Mouse (Mus musculus) small intestine, adult 2 months (tissue): Measurements from ENCODE around the gene Olfr1391. TPM values are rescaled to one million over a fixed set of nuclear protein-coding genes. Genes with fewer than 3 reads are reported as not detected.
"Not testable (repeated sequence)": the region's sequence is repeated elsewhere in the genome, so short reads cannot be mapped to it uniquely, and the experiment has no call there.

Source experiments
- H3K27ac ChIP-seq: fragments of 200-500 bp; 2 replicates; pipeline ENCODE4 v1.5.1; 2012; ENCODE audit warnings: low read depth, low read length, control low read depth, inconsistent platforms; ENCODE audit not compliant: insufficient read depth
- H3K27me3 ChIP-seq: fragments of 200-500 bp; 2 replicates; pipeline ENCODE4 v1.6.1; 2012; ENCODE audit warnings: mild to moderate bottlenecking, moderate library complexity, low read length, inconsistent platforms; ENCODE audit not compliant: control insufficient read depth, insufficient read depth
- H3K36me3 ChIP-seq: fragments of 200-500 bp; 2 replicates; pipeline ENCODE4 v1.6.1; 2012; ENCODE audit warnings: mild to moderate bottlenecking, low read length, control low read depth, inconsistent platforms; ENCODE audit not compliant: control insufficient read depth, insufficient read depth
- H3K4me1 ChIP-seq: fragments of 200-500 bp; 2 replicates; pipeline ENCODE4 v1.6.1; 2012; ENCODE audit warnings: low read length, inconsistent platforms, mixed read lengths; ENCODE audit not compliant: control insufficient read depth, insufficient read depth, insufficient read length
- H3K4me3 ChIP-seq: fragments of 200-500 bp; 2 replicates; pipeline ENCODE4 v1.5.1; 2012; ENCODE audit warnings: low read depth, mild to moderate bottlenecking, control low read depth, inconsistent platforms, low read length, moderate library complexity
- CTCF ChIP-seq: fragments of 200-500 bp; IDR thresholded peaks from 2 replicates; pipeline ENCODE4 v1.5.1; 2012; ENCODE audit warnings: low read depth, mild to moderate bottlenecking, control low read depth, inconsistent platforms, low read length, moderate library complexity, mixed read lengths; ENCODE audit not compliant: insufficient replicate concordance, insufficient read length; ENCODE audit errors: extremely low read depth
- POLR2A ChIP-seq: fragments of 200-500 bp; IDR thresholded peaks from 2 replicates; pipeline ENCODE4 v1.6.1; 2012; ENCODE audit warnings: low read depth, mild to moderate bottlenecking, control low read depth, inconsistent platforms, low read length, moderate library complexity
- WGBS: fragments of 180-500 bp; shearing (Covaris S2); methylation state at CpG from one replicate; pipeline ENCODE4 v1.1.7; 2018; 5-methylcytosine and 5-hydroxymethylcytosine counted together
- polyA plus RNA-seq: library from polyadenylated mRNA; depleted of rRNA; stranded (reverse); fragments of >200 nt; gene quantifications from 2 replicates; pipeline ENCODE4 v1.2.3, GENCODE M21; 2012; rRNA removed

Gene Olfr1391
- not detected in 2 replicates for polyA plus RNA-seq

DNA sequence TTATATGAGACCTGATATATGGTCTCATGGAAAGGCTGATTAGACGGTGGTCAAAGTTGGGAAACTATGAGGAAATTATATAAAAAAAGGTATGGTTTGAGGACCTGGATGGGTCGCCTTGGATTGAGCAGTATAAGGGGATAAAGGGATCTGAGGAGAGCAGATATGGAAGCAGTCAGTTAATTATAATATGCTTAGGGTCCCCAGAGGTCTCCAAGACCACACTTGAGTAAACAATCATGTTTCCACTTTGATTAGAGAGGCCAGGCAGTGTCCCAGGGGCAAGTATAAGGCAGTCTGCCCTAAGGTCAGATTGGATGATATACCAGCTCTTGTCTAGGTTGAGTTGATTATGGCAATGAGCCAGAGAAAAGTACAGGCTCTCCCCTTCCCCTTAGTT lies at the start of gene Olfr1391:
TSS of gene Olfr1391 (plus strand) at position 301 of the 400 bp plus-strand sequence.
- no peaks in the 10 kb centered on the region for H3K4me1 ChIP-seq
- TF ChIP-seq CTCF: no peak
- TF ChIP-seq POLR2A: no peak
- H3K27me3 ChIP-seq: no peaks in the 10 kb centered on the region
- H3K4me3 ChIP-seq: no peak within 1 kb of the TSS
- no peak within 1 kb of the TSS for H3K27ac ChIP-seq
- WGBS: 59% methylated on average over 2 of the region's 2 CpGs
- no peaks in the 10 kb centered on the region for H3K36me3 ChIP-seq

DNA sequence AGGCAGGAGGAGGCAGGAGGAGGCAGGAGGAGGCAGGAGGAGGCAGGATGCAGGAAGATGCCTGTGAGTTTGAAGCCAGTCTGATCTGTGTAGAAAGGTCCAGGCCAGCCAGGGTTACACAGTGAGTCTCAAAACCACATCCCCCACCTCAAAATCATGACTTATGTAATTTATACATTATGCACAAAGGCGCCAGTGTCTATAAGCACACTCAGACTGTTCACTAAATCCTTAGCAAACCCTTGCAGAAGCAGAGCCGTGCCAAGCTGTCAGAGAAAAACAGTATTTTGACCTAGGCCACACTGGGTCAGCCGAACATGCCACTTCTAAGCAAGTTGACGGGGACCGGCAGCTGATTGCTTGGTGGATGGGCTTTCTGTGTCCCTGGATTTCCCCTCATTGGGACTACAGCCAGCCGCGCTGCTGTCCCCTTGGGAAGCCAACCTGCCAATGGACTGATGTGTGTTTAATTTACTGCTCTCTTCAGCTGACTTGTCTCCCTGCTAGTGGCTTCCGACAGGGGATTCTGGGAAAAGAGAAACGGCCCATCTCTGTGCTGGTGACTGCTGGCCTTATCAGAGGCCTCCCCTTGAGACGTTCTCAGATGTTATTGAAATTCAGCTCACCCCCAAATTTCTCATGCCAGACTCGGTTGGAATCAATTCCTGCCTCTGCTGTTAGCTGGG lies 48.6 kb upstream of the Olfr1391 start:
- no peak for TF ChIP-seq CTCF
- TF ChIP-seq POLR2A: no peak
- Histone ChIP-seq H3K27ac (no peak overlapping the region), H3K4me1 (no peaks in the 10 kb centered on the region; the same call in 1 of the 2 replicates), H3K36me3 (no peaks in the 10 kb centered on the region), H3K27me3 (no peaks in the 10 kb centered on the region), H3K4me3 (no peak overlapping the region)
- 77% methylated on average over 11 of the region's 11 CpGs for WGBS

GRCm38 (mm10) chr11:49278222-49278621 lies 44.3 kb upstream of the Olfr1391 start, which contains the start of gene Olfr1393:
Olfr1393 (plus strand) TSS chr11:49278304.
- Histone ChIP-seq H3K27ac (no peak within 1 kb of the TSS), H3K27me3 (no peaks in the 10 kb centered on the region), H3K4me3 (no peak within 1 kb of the TSS), H3K4me1 (no peaks in the 10 kb centered on the region; the same call in 1 of the 2 replicates), H3K36me3 (no peaks in the 10 kb centered on the region)
- no peak for TF ChIP-seq POLR2A
- TF ChIP-seq CTCF: no peak
- 29% methylated on average over 3 of the region's 3 CpGs for WGBS

GRCm38 (mm10) chr11:49284982-49285381 lies 37.6 kb upstream of the Olfr1391 start, which contains the start of gene Olfr1392:
Olfr1392 (plus strand) TSS chr11:49285282.
- not testable (repeated sequence) for H3K36me3 ChIP-seq, H3K4me1 ChIP-seq, H3K27me3 ChIP-seq, H3K27ac ChIP-seq, H3K4me3 ChIP-seq
- WGBS: 11% methylated on average over 1 of the region's 1 CpGs

- WGBS: 67% methylated on average over 2 of the region's 2 CpGs
- Histone ChIP-seq H3K27ac (no peak overlapping the region), H3K27me3 (no peaks in the 10 kb centered on the region)
These were observed 35.3 kb upstream of the Olfr1391 start for GRCm38 (mm10) chr11:49287251-49287650.

GRCm38 (mm10) chr11:49292777-49293176 lies 29.8 kb upstream of the Olfr1391 start:
- no peaks in the 10 kb centered on the region for H3K27me3 ChIP-seq
- H3K27ac ChIP-seq: no peak overlapping the region
- 73% methylated on average over 3 of the region's 3 CpGs for WGBS
- TF ChIP-seq POLR2A: no peak
- TF ChIP-seq CTCF: no peak
- no peak overlapping the region for H3K4me3 ChIP-seq
- H3K4me1 ChIP-seq: no peaks in the 10 kb centered on the region
- H3K36me3 ChIP-seq: no peaks in the 10 kb centered on the region

More at GRCm38 (mm10) chr11:49287251-49287650, 35.3 kb upstream of the Olfr1391 start:
- H3K4me1 ChIP-seq: no peaks in the 10 kb centered on the region
- no peak for TF ChIP-seq POLR2A
- TF ChIP-seq CTCF: no peak
- H3K36me3 ChIP-seq: no peaks in the 10 kb centered on the region
- H3K4me3 ChIP-seq: no peak overlapping the region

- Histone ChIP-seq H3K27ac (no peak within 1 kb of the TSS), H3K4me3 (no peak within 1 kb of the TSS), H3K4me1 (no peaks in the 10 kb centered on the region), H3K27me3 (no peaks in the 10 kb centered on the region), H3K36me3 (no peaks in the 10 kb centered on the region)
- TF ChIP-seq CTCF (no peak), POLR2A (no peak)
These were observed 18.1 kb upstream of the Olfr1391 start, which contains the start of gene Olfr10 for GRCm38 (mm10) chr11:49304441-49304840. Olfr10 (plus strand) TSS chr11:49304741.

DNA sequence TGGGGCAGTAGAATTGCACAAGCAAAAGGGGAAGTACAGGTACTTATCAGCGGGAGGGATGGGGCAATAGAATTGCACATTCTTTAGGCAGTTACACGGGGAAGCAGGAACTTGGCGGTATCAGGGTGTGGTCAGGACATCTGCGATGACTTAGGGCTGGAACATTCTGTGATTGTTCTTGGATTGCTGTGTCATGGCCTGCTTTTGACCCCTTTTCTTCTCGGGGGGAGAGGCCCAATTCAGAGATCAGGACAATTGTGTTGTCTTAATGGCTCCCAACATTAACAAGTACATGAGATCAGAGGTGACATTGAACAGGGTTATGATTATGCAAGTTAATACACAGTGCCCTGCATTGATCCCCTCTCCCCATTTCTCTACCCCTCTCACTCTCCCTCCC lies 14.0 kb upstream of the Olfr1391 start:
- not testable (repeated sequence) for H3K27me3 ChIP-seq, H3K36me3 ChIP-seq, H3K4me1 ChIP-seq, H3K4me3 ChIP-seq, H3K27ac ChIP-seq
- WGBS: 43% methylated on average over 5 of the region's 5 CpGs
